8 mouse cellular contexts compared by ENCODE assay signal in genomic region chr12:54861991-54862605, GRCm38 (mm10). TPM values are rescaled to one million over a fixed set of nuclear protein-coding genes. Genes with fewer than 3 reads are reported as not detected.
DNase-seq lines count a peak whose midpoint lies in the region; ATAC-seq and TF ChIP-seq lines count a peak whose summit lies in the region.

No protein-coding gene starts in this region.

- CTCF ChIA-PET in Patski (lab: Charles Lee) = interaction anchor here (1.4 kb wide), 1 partner anchor 32 kb away, joined by 4 read pairs; no protein-coding TSS in a partner anchor

- no peaks in the 10 kb centered on the region for H3K27me3 ChIP-seq in E14TG2a.4 (ENCODE audit: insufficient read depth, low read length)
- H3K27me3 ChIP-seq in Patski = no peaks in the 10 kb centered on the region
- no peaks in the 10 kb centered on the region for H3K27me3 ChIP-seq in kidney, embryonic 16.5 days (ENCODE audit: insufficient read depth, low read length)
- no peaks in the 10 kb centered on the region for H3K27me3 ChIP-seq in liver, embryonic 15.5 days
- H3K27me3 ChIP-seq in neural tube, embryonic 12.5 days (replicated peaks) = no peaks in the 10 kb centered on the region

- H3K4me2 ChIP-seq in kidney, embryonic 16.5 days (replicated peaks; ENCODE audit: low read depth, low read length) = peak overlapping the region; percentile 73
- peak overlapping the region; percentile 93 for H3K4me2 ChIP-seq in liver, embryonic 15.5 days
- peak overlapping the region; percentile 68 for H3K4me2 ChIP-seq in neural tube, embryonic 12.5 days (replicated peaks)

- H3K27ac ChIP-seq in kidney, embryonic 16.5 days (ENCODE audit: low read length) = peak overlapping the region; percentile 98
- peak overlapping the region; percentile 93 for H3K27ac ChIP-seq in liver, embryonic 15.5 days (replicated peaks)
- H3K27ac ChIP-seq in neural tube, embryonic 12.5 days = peak overlapping the region; percentile 98

- ATAC-seq in Patski = peak; percentile 41
- ATAC-seq in kidney, embryonic 16.5 days (ENCODE audit: low FRiP score, low TSS enrichment) = no peak; the same call in 1 of the 2 replicates
- peak; percentile 42 for ATAC-seq in liver, embryonic 15.5 days (ENCODE audit: insufficient read depth)
- no peak; the same call in 1 of the 2 replicates for ATAC-seq in neural tube, embryonic 12.5 days (ENCODE audit: low FRiP score, low read depth)
- ATAC-seq in monocyte, adult 5-6 weeks (replicated peaks; ENCODE audit: insufficient number of reproducible peaks, low FRiP score, low TSS enrichment, poor library complexity, severe bottlenecking) = no peak

- peaks cover 3% of the 10 kb centered on the region for H3K9me3 ChIP-seq in E14TG2a.4 (ENCODE audit: low read length)
- H3K9me3 ChIP-seq in kidney, embryonic 16.5 days (ENCODE audit: low read length) = no peaks in the 10 kb centered on the region
- no peaks in the 10 kb centered on the region for H3K9me3 ChIP-seq in liver, embryonic 15.5 days (replicated peaks)
- H3K9me3 ChIP-seq in neural tube, embryonic 12.5 days = no peaks in the 10 kb centered on the region

- TF ChIP-seq CTCF in E14TG2a.4 (conservative IDR thresholded peaks at IDR 0.05; ENCODE audit: low read length) (no peak), Patski (IDR thresholded peaks at IDR 0.05) (no peak)

- in situ Hi-C loops in Patski (cut with MboI; ENCODE audit: low pct_unique_long_range_greater_than_20kb) = no loop called here

- under 1% methylated on average over 36 of the region's 36 CpGs for WGBS in kidney, embryonic 16.5 days
- 0% methylated on average over 36 of the region's 36 CpGs for WGBS in liver, embryonic 15.5 days (ENCODE audit: insufficient replicate concordance)
- under 1% methylated on average over 36 of the region's 36 CpGs for WGBS in neural tube, embryonic 12.5 days

- peaks cover 32% of the 10 kb centered on the region for H3K36me3 ChIP-seq in E14TG2a.4 (ENCODE audit: insufficient read depth, low read length)
- peaks cover 6% of the 10 kb centered on the region; the same call in 1 of the 2 replicates for H3K36me3 ChIP-seq in kidney, embryonic 16.5 days (ENCODE audit: insufficient read depth, low read length)
- H3K36me3 ChIP-seq in liver, embryonic 15.5 days (replicated peaks) = peaks cover 24% of the 10 kb centered on the region
- H3K36me3 ChIP-seq in neural tube, embryonic 12.5 days = peaks cover 13% of the 10 kb centered on the region

- POLR2A ChIA-PET in Patski (lab: Charles Lee) = no interaction called here

- H3K4me3 ChIP-seq in E14TG2a.4 (replicated peaks; ENCODE audit: low read length) = peak overlapping the region; percentile 93
- peak overlapping the region; percentile 88 for H3K4me3 ChIP-seq in kidney, embryonic 16.5 days (ENCODE audit: low read length)
- peak overlapping the region; percentile 97 for H3K4me3 ChIP-seq in liver, embryonic 15.5 days (replicated peaks)
- peak overlapping the region; percentile 93 for H3K4me3 ChIP-seq in neural tube, embryonic 12.5 days

- H3K9ac ChIP-seq in kidney, embryonic 16.5 days (replicated peaks; ENCODE audit: low read length) = peak overlapping the region; percentile 98
- peak overlapping the region; percentile 99 for H3K9ac ChIP-seq in liver, embryonic 15.5 days
- peak overlapping the region; percentile 99 for H3K9ac ChIP-seq in neural tube, embryonic 12.5 days

- peaks cover 22% of the 10 kb centered on the region for H3K4me1 ChIP-seq in E14TG2a.4 (replicated peaks; ENCODE audit: low read depth, low read length)
- peaks cover 15% of the 10 kb centered on the region for H3K4me1 ChIP-seq in kidney, embryonic 16.5 days (ENCODE audit: insufficient read depth, low read length)
- H3K4me1 ChIP-seq in liver, embryonic 15.5 days (replicated peaks) = peaks cover 19% of the 10 kb centered on the region
- peaks cover 11% of the 10 kb centered on the region; the same call in 1 of the 2 replicates for H3K4me1 ChIP-seq in neural tube, embryonic 12.5 days

- DNase-seq in Patski (ENCODE audit: low read depth, low spot score) = no peak
- DNase-seq in embryo, embryonic 9.5 days (ENCODE audit: extremely low spot score) = peak; percentile 40
- DNase-seq in heart, adult 9 months (ENCODE audit: low spot score in 2 of 2) = peak; percentile 29 to 50

RNA-seq across cellular contexts. Expression of gene Cfl2, which starts 0.6 kb away (rescaled TPM):
- polyA plus RNA-seq in Patski (2021) = 223 TPM
- 202 and 208 TPM in 2 replicates for polyA plus RNA-seq in kidney, embryonic 16.5 days (2015; fragmentation: Nextera tagmentation; extraction: Ambion mirVana)
- 36.7 and 40.4 TPM in 2 replicates for polyA plus RNA-seq in liver, embryonic 15.5 days (2015; fragmentation: Nextera tagmentation; extraction: Ambion mirVana)
- polyA plus RNA-seq in neural tube, embryonic 12.5 days (2016; fragmentation: Nextera tagmentation; extraction: Ambion mirVana) = 307 and 337 TPM in 2 replicates
- total RNA-seq in monocyte, adult 5-6 weeks (2017) = 33.1 to 51.3 TPM (median 43.5 TPM) in 3 replicates

Comparison
In these comparisons a context has a peak if more than half of its experiments do, and no peak if none do; other contexts are left out.
1. ATAC-seq: peak in Patski (single experiment) and liver, embryonic 15.5 days (single experiment); none in kidney, embryonic 16.5 days (single experiment), neural tube, embryonic 12.5 days (single experiment) and monocyte, adult 5-6 weeks (single experiment).
2. Peak in every context shown above with its lines, with median percentiles within 50 percentile points of each other: H3K4me3 ChIP-seq, H3K27ac ChIP-seq, H3K4me2 ChIP-seq and H3K9ac ChIP-seq.